Mouse (Mus musculus) left cerebral cortex, adult 8-10 months (tissue): ENCODE data around the gene Mrps5. TPM values are rescaled to one million over a fixed set of nuclear protein-coding genes. Genes with fewer than 3 reads are reported as not detected.

Experiments used
- DNase-seq, 2 experiments: peaks; one replicate each; pipeline ENCODE4 v3.0.0; 2022; ENCODE audit warnings: low spot score in 2 of 2
- total RNA-seq, 4 experiments: library from RNA; stranded (reverse); gene quantifications; 2 replicates each; pipeline ENCODE4 v1.2.4; 2022

Mrps5 gene
- total RNA-seq, 4 experiments from 2014 or later = 91.4 to 102 (median 95.6) TPM

- peak in 1 of 2 experiments; percentile 44 for DNase-seq
These were observed 25.3 kb downstream of the Mrps5 start for GRCm38 (mm10) chr2:127612288-127612687.

- DNase-seq = no peak
These were observed 32.3 kb downstream of the Mrps5 start for GRCm38 (mm10) chr2:127619311-127619710.

- DNase-seq = no peak
These were observed 35.0 kb downstream of the Mrps5 start for GRCm38 (mm10) chr2:127622065-127622464.

DNA sequence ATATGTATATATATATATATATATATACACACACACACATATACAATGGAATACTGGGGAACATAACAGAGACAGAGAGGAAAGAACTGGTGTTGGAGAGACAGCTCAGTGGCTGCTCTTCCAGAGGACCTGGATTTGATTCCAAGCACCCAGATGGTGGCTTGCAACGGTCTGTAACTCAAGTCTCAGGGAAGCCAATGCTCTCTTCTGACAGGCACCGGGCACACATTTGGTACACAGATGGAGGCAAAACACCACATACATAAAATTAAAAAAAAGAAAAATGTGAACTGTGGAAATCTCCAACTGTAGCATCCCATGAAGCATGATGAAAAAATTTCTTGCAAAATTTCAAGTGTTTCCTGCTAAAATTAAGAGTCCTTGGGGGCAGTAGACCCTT, 37.8 kb downstream of the Mrps5 start:
- DNase-seq = no peak

DNA sequence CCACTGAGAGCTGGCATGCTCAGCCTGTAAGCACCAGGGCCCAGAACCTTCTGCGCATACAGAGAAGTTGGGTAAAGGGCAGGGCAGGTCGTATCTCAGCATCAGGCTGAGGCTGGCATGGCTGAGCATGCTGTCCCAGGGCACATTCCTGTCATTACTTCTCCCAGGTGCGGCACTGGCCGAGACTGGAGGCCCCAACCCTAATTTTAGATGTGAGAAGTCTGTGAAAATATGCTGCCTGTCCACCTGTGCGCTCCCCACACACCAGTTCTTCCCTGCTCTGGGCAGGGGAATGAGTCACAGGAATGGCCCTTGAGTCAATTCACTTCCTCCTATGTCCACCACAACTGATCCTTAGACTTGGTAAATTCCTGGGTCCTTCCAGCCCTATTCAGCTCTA, 38.6 kb downstream of the Mrps5 start:
- DNase-seq = no peak

GRCm38 (mm10) chr2:127627354-127627753, 40.3 kb downstream of the Mrps5 start:
- DNase-seq = peak in 1 of 2 experiments; percentile 59

DNA sequence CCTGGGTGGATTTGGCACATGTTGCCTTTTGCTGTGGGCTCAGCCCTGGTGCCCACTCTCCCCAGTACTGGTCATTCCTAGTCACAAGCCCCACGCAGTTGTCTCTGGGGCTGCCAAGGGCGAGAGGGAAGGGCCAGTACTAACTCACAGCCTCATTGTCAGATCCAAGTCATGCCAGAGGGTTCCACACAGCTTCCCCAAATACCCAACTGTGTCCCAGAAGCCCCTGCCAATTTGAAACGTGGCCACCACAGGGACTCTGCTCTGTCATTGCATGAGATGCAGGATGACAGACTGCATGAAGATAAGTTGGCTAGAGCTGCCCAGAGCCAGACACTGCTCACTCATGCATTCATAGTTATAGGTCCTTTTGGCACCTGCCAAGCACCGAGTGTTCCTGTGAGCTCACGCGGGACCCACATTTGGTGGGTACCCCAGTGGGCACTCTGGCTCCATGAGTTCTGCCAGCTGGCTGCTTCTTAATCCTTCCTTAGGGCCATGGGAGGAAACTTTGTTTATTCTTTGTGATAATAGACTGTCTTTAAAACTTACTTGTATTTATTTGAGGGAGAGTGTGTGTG, 41.1 kb downstream of the Mrps5 start:
- peak in 1 of 2 experiments; percentile 29 for DNase-seq

GRCm38 (mm10) chr2:127632601-127633000, 45.6 kb downstream of the Mrps5 start:
- DNase-seq = no peak

- DNase-seq = no peak
These were observed 48.6 kb downstream of the Mrps5 start for GRCm38 (mm10) chr2:127635581-127635980.

GRCm38 (mm10) chr2:127638973-127639372, 52.0 kb downstream of the Mrps5 start:
- DNase-seq = no peak

DNA sequence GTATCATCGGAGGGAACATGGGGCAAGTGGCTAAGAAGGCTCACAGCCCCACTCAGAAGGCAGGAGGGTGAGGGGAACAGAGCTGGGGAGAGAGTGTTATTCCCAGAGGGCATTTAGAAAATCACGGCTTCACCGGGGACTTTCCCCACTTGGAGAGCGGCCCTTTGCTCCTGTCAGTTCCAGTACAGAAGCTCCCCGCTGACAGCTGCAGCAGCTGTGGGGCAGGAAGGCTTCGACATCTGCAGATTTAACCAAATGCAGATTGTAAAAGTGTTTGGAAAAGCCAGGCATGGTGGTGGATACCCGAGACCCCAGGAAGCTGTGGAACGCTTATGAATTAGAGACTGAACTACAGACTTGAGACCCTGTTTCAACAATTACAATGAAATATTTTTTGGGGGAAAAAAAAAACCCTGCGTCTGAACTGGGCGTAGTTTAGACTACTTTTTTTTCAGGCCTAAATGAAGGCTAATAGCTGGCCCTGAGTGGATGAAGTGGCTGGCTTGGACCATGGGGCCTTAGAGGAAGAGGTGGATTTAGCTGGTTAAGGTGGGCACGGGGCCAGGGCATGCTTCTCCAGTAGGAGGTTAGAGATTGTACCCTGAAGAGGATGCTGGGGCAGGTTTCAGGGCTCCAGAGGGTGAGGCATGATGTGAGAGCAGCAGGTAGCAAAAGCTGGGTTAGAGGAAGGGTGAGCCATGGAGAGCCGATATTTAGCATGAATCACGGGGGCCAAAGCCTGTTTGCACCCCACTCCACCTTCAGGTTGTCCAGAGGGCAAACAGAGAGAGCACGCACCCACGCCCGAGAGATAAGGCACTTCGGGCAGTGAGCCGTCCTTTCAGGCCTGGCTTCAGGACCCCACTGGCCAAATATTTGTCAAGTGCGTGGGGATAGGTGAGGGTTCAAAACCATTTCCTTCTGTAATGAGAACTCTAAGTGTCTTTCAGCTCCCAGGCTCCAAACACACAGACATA, 57.0 kb downstream of the Mrps5 start:
- DNase-seq = no peak

- DNase-seq = no peak
These were observed 59.9 kb downstream of the Mrps5 start for GRCm38 (mm10) chr2:127646875-127647274.

GRCm38 (mm10) chr2:127648145-127648544, 61.1 kb downstream of the Mrps5 start:
- DNase-seq = no peak

GRCm38 (mm10) chr2:127649921-127650320, 62.9 kb downstream of the Mrps5 start:
- no peak for DNase-seq

DNA sequence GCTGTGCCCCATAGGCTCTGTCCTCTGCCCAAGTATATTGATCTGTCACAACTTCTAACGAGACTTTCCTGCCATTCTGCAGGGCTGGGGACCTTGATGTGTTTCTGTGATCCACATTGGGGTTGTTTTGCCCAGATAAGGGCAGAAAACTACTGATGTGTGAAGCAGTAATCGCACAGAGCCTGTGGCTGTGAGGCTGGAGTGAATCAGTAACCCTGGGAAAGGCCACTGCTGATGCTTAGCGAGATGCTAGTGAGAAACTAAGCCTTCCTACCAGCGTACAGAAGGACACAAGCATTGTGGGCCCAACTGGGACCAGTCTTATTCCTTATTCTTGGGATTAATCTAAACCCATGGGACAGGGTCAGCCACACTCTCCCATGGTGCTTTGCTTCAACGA, 64.6 kb downstream of the Mrps5 start:
- no peak for DNase-seq

- DNase-seq = no peak
These were observed 65.3 kb downstream of the Mrps5 start for GRCm38 (mm10) chr2:127652335-127652734.

GRCm38 (mm10) chr2:127652805-127653204, 65.8 kb downstream of the Mrps5 start:
- DNase-seq = no peak

GRCm38 (mm10) chr2:127654786-127655185, 67.8 kb downstream of the Mrps5 start:
- no peak for DNase-seq

GRCm38 (mm10) chr2:127655419-127655818, 68.4 kb downstream of the Mrps5 start:
- no peak for DNase-seq

- DNase-seq = peak; percentile 28 to 44
These were observed 69.2 kb downstream of the Mrps5 start, which contains the start of gene Mal for GRCm38 (mm10) chr2:127656086-127656720. TSS of gene Mal (minus strand) at chr2:127656695.
